Mouse (Mus musculus) adrenal gland, postnatal 14 days (tissue): ENCODE data around the gene Gstm4. TPM values are rescaled to one million over a fixed set of nuclear protein-coding genes. Genes with fewer than 3 reads are reported as not detected.

Source experiments
- DNase-seq: peaks from one replicate; pipeline ENCODE4 v3.0.0; 2021; ENCODE audit warnings: mixed read lengths
- long read RNA-seq, 2 experiments: library from polyadenylated mRNA; stranded (forward); transcript quantifications; one replicate each; pipeline ENCODE4 v2.0.0; 2021
- total RNA-seq: library from RNA; stranded (reverse); gene quantifications from 2 replicates; pipeline ENCODE4 v1.2.3, GENCODE M21; 2021

Gene Gstm4
- 11.2 and 12.3 TPM in 2 replicates for total RNA-seq
- long read RNA-seq, experiment 1, transcript Gstm4-201 (8 exons, 1,707 nt): major isoform, 13 of 33 reads
- long read RNA-seq, experiment 1, partial matches to known transcripts: 2 of 33 reads
- long read RNA-seq, experiment 1, other reads (novel, unspliced or antisense): 15 of 33 reads
- long read RNA-seq, experiment 2, transcript Gstm4-201 (8 exons, 1,707 nt): major isoform, 8 of 18 reads
- long read RNA-seq, experiment 2, partial matches to known transcripts: 0 of 18 reads
- long read RNA-seq, experiment 2, other reads (novel, unspliced or antisense): 7 of 18 reads

GRCm38 (mm10) chr3:108044394-108045140 is at the start of gene Gstm4:
Gene Gstm4, minus strand, starts transcription at chr3:108044894.
- DNase-seq: peak; percentile 93

GRCm38 (mm10) chr3:108094146-108094545 is 49.5 kb upstream of the Gstm4 start:
- DNase-seq: no peak

DNA sequence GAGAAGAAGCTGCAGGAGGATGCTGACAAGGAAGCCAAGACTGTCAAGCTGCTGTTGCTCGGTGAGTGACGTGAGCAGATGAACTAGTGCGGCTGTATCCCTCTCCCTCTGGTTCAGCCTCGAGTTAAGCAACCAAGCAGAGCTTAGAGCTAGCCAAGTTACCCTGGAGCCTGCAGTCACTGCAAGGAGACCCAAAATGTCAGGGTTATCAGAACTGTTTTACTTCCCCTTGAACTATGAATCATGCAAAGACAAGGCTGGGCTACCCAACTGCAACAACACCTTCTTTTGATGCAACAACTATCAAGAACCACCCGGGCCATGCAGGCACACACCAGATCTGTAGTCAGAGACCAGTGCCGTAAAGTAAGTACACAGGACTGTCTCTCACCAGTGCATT is 48.6 kb upstream of the Gstm4 start:
- DNase-seq: peak; percentile 76

GRCm38 (mm10) chr3:108092536-108093115 is 47.9 kb upstream of the Gstm4 start, which contains the start of gene Gnat2:
Gene Gnat2, plus strand, starts transcription at chr3:108092789.
- DNase-seq: no peak

DNA sequence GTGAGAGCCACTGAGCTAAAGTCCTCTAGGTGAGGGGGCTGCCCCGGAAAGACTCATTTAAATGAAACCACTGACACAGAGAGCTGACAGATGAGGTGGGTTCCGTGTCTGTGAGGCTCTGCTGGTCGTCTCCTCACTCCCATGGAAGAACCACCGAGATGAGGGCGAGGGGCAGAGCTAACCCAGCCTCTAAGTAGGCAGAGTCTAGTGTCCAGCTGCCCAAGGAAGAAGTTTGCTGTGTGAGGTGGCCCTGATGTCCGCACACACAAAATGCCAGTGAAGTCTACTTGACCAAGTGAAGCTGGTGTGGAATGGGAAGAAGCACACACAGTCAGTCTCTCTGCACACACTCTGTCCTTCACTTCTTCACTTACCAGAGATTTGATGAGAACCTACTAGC is 47.3 kb upstream of the Gstm4 start:
- no peak for DNase-seq

- no peak for DNase-seq
These were observed 45.9 kb upstream of the Gstm4 start for GRCm38 (mm10) chr3:108090561-108090960.

DNA sequence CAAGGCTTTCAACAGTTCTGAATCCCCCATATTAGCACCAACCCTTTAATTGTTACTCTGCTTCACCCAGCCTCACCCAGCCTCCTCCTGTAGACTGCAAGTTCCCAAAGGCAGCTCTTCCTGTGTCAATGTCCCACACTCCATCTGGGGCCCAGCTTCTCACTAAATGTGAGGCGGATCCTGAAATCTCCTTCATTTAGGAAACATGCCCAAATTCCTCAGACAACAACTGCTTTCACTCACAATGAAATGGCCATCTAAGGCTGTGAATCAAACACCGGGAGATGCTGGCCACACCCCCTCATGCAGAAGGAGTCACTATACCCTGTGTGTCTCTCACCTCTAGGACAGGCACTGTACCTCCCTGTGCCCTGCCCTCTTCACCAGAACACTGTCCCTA is 45.2 kb upstream of the Gstm4 start:
- no peak for DNase-seq

- peak; percentile 65 for DNase-seq
These were observed 44.2 kb upstream of the Gstm4 start for GRCm38 (mm10) chr3:108088842-108089380.

DNA sequence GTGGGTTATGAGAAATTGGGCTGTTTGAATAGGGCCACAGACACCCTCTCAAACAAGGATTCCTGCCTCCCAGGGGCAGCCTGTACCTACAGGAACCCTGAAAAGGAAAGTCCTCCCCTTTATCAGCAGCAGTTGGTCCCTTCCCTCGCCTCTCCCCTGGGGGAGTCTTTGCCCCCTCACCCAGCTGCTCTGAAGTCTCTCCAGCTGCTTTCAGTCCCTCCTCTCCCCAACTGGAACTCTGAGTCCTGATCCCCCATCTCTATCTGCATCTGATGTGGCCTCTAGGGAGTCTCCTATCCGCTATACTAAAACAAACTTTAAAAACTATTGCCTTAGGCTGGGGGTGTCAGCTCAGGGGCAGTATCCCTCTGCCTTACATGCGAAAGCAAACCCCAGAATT is 42.6 kb upstream of the Gstm4 start:
- no peak for DNase-seq

GRCm38 (mm10) chr3:108086470-108086979 is 41.8 kb upstream of the Gstm4 start, which contains the start of gene Ampd2:
Gene Ampd2, minus strand, starts transcription at chr3:108086651.
- peak; percentile 95 for DNase-seq

DNA sequence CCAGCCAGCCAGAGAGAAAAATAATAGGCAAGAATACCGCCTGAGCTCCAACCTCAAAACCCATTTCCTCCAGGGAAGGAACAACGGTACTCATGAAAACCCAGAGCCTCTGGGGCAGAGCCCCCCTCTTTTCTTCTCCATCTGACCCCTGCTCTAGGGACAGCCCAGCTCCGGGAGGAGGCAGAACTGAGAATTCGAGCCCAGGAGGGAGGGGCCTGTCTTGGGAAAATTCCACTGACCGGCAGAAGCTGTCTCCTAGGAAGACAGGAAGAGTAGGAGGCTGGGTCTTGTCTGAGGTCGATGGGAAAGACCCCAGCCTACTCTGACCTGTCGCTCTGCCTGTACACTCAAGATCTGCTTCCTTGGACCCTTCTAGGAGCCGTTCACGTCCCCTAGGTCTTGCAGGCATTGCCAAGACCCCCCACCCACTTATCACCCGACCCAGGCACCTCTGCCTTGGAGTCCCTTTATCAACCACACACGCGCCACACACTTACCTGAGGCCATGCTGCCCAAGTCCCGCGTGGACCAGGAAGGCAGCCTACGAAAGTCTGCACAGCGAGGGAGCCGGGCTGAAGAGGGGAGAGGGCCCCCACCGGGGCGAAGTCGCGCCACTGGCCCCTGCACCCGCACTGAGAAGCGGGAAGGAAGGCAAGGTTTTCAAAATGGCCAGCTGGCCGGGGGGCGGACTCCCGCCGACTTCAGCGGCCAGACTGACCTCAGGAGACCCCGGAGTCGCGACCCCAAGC is 41.2 kb upstream of the Gstm4 start:
- DNase-seq: peak; percentile 93

DNA sequence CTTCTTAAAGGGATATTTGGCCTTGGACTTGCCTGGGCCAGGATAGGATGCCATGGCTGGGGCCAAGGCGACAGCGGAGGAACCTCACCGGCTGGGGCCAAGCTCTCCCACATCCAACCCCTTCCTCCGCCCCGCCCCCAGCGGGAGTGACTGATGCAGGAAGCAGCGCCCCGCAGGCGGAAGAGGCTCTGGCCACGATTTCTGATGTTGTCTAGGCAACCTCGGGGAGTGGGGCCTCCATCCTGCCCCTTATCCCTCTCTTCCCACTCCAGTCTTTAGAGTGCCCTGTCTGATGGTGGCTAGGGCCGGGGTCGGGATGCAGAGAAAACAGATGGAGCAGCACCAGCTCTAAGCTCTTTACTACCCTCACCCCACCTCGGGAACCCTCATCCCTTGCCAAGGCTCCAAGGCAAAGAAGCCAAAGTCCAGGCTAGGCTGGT is 40.6 kb upstream of the Gstm4 start:
- DNase-seq: peak; percentile 99

DNA sequence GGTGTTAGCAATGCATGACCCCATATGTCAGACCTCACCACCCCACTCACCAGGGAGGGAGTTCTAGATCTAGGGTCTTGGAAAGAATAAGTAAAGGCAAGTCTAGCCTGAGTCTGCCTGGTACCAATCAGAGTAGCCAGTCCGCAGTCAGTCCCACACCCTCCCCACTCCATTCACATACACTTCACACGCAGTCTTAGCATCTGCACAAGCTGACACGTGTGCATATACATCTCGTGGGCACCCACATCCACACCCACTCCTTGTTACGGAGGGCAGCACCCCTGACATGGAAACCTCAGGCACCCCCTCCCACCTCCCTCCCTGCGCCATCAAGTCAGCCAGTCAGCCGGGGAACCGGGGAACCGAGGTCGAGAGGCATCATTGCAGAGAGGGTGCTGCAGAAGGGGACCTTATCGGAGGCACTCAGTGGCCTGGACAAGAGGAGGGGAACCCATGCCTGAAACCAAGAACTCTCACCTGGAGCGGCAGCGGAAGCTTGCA is 40.1 kb upstream of the Gstm4 start:
- DNase-seq: no peak

- DNase-seq: no peak
These were observed 39.3 kb upstream of the Gstm4 start for GRCm38 (mm10) chr3:108083904-108084407.

- DNase-seq: no peak
These were observed 38.5 kb upstream of the Gstm4 start for GRCm38 (mm10) chr3:108083161-108083560.

GRCm38 (mm10) chr3:108082251-108082875 is 37.7 kb upstream of the Gstm4 start:
- DNase-seq: peak; percentile 76

- DNase-seq: peak; percentile 44
These were observed 37.0 kb upstream of the Gstm4 start for GRCm38 (mm10) chr3:108081681-108082080.

- DNase-seq: no peak
These were observed 32.1 kb upstream of the Gstm4 start for GRCm38 (mm10) chr3:108076836-108077235.

DNA sequence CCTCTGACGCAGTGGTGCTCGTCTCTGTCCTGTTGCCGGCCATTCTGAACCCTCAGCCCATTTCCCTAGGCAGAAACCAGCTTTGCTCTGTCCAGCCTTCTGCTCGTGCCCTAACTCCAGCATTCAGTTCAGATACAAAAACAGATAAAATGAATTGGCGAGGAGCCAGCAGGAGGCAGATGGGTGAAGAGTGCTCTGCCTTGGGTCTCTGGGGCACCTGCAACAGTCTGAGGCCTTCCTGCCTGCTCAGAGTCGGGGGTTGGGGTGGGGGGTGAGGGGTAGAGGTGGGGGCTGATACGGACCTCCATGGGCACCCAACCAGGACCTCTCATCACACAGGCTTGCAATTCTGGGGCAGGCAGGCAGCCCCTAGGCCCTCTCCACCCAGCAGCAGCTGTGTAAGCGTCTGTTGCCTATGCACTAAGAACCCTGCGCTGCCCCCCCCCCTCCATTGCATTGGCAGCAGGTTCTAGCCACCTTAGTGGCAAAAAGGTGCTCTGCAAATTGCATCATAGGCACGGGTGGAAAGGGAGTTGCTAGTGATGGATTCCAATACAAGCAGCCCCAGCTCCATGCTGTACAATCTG is 28.4 kb upstream of the Gstm4 start:
- no peak for DNase-seq
